Mouse (Mus musculus) activated CD4-positive, CD25-positive, alpha-beta regulatory T cell, adult 4 months (primary cell): ENCODE data around the gene Olfr765. TPM values are rescaled to one million over a fixed set of nuclear protein-coding genes. Genes with fewer than 3 reads are reported as not detected.
"Not testable (repeated sequence)": the region's sequence is repeated elsewhere in the genome, so short reads cannot be mapped to it uniquely, and the experiment has no call there.

Experiments used
- ATAC-seq: one replicate; pipeline ENCODE4 v1.8.0; 2017
- polyA plus RNA-seq, 2 experiments: library from polyadenylated mRNA; unstranded; fragments of 100-300 nt; shearing (Covaris generic); gene quantifications; one replicate each; pipeline ENCODE4 v1.2.1; 2017

Gene Olfr765
- polyA plus RNA-seq = not detected

DNA sequence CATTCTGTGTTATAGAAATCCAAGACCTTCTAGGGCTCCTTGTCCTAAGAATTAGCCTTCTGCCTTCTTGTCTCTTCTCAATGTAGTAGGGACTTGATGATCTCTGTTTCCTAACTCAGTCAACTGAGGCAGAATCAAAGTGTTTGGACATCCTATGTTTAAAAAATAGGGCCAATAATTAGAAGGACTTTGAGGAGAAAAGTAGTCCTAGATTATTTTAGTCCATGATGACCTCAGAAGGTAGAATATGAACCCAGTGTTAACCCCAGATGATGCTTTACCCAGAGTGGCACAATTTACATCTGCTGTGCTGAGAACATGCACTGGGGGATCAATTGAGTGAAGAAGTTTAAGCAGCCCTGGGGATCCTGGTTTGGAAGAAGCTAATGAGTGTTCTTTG is at the start of gene Olfr765:
Gene Olfr765 (minus strand): TSS at position 101 of the 400 bp plus-strand sequence.
- not testable (repeated sequence) for ATAC-seq

DNA sequence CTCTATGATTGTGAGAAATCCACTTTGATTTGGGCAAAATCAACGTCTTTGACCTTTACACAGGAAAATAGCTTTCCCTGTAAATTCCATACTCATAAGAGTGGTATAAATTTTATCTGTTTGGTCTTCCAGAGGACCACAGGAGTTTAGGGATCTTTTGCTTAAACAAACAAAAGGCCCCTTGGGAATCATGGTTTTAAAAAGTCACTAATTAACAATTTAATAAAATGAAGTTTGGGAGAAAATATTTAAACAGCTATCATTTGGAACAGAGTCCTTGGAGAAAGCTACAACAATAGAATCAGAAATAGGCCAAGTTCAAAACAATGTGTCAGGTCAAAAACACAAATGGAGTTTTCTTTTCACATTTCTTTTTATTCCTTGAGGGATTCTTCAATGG is 49.5 kb upstream of the Olfr765 start, which contains the start of gene Olfr768:
Gene Olfr768 (minus strand): TSS at position 101 of the 400 bp plus-strand sequence.
- no peak for ATAC-seq

DNA sequence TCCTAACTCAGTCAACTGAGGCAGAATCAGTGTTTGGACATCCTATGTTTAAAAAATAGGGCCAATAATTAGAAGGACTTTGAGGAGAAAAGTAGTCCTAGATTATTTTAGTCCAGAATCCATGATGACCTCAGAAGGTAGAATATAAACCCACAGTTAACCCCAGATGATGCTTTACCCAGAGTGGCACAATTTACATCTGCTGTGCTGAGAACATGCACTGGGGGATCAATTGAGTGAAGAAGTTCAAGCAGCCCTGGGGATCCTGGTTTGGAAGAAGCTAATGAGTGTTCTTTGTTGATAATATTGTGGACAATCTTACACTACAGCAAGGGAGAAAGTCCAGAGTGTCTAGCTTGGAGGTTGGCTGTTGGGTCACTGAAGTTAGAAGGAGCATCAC is 33.0 kb upstream of the Olfr765 start, which contains the start of gene Olfr767:
Gene Olfr767 (minus strand): TSS at position 101 of the 400 bp plus-strand sequence.
- not testable (repeated sequence) for ATAC-seq

DNA sequence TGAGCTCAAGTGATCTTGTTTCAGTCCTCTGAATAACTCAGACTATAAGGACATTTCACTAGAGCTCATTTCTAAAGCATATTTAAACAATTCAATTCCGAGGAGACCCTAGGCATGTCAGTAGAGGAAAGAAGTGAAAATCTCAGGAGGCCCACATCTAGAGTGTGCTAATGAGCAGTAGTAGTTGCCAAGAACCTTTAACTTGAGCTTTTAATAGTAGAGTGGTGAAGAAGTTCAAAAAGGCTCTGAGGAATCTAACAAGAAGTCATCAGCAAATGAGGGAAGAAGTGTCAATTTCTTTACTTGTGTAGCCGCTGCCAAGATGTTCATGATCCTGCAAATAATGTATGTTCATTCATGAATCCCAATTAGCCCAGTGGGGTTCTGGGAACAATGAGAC is 19.1 kb upstream of the Olfr765 start, which contains the start of gene Olfr766-ps1:
Gene Olfr766-ps1 (minus strand): TSS at position 101 of the 400 bp plus-strand sequence.
- no peak for ATAC-seq

DNA sequence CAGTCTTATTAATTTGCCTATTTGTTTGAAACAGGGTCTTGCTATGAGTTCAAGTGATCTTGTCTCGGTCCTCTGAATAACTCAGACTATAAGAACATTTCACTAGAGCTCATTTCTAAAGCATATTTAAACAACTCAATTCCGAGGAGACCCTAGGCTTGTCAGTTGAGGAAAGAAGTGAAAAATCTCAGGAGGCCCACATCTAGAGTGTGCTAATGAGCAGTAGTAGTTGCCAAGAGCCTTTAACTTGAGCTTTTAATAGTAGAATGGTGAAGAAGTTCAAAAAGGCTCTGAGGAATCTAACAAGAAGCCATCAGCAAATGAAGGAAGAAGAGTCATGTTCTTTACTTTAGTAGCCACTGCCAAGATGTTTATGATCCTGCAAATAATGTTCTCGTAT is 10.0 kb downstream of the Olfr765 start, which contains the start of gene Olfr764-ps1:
Gene Olfr764-ps1 (minus strand): TSS at position 101 of the 400 bp plus-strand sequence.
- ATAC-seq = no peak

DNA sequence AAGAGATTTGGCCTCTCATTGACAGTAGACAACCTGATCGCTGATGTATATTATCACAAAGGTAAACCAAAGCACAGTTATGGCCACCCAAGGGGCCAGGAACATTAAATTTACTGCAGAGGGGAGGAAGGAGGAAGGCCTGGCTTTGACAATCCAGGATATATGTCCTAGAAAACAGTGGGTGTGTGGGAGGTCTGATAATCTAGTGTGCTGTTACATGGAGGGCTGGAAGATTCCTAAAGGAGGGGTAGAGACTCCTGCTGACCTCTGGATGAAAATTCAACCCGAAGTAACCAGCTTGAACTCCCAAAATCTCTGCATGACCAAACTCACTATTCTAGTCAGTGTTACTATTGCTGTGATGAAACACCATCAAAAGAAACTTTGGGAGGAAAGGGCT is 21.5 kb downstream of the Olfr765 start:
- ATAC-seq = no peak

DNA sequence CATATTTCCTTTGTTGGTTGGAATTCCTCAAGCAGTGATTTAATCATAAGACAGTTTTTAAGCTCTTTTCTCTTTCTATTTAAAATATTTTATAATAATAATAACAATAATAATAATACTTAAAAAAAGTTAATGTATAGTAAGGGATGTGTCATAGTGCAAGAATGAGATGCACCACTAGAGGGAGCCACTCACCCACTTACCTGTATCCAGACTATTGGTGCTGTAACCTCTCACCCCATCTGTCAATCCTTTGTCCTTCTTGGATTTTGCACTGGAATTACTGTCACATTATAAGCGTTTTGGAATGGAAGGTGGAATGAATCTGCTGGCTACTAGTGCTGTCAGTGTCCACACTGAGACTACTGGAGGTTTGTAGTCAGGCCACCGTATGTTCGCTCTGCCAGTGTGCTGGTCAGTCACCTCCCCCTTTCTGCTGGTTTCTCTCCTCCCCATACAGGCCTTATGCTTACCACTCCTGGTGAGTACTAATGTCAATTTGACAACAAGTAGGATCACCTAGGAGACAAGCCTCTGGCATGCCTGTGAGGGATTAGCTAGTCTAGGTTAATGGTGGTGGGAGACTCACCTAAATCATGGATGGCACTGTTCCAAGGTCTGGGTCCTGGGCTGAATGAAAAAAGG is 23.7 kb downstream of the Olfr765 start:
- ATAC-seq = no peak

DNA sequence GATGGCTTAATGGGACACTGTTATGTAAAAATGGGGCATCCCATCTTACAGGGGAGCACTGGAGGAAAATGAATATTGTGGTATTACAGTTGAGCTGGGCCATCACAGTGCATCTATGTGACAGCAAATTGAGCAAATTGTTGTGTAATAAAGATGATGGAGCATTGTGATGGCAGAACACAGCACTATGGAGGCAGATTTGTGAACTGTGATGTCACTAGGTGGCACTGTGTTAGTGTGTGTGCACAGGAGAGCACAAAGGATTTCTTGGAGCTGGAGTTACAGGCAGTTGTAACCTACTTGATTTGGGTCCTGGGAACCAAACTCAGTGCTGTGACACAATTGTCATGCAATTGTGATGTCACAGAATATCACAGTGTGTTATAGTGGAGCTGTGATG is 26.5 kb downstream of the Olfr765 start:
- ATAC-seq = no peak

DNA sequence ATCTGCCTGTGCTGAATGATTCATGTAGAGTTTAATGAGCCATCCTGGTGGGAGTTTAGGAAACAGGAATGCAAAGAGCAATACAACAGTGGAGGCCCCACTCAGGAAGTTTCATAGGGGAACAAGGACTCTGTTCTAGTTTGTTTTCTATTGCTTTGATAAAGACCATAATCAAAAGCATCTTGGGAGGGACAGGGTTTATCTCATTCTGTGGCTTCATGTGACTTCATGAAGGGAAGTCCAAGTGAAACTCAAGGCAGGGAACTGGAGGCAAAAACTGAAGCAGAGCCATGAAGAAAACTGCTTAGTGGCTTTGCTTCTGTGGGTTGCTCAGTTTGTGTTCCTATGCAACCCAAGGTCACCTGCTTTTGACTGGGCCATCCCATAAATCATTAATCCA is 35.3 kb downstream of the Olfr765 start:
- no peak for ATAC-seq

DNA sequence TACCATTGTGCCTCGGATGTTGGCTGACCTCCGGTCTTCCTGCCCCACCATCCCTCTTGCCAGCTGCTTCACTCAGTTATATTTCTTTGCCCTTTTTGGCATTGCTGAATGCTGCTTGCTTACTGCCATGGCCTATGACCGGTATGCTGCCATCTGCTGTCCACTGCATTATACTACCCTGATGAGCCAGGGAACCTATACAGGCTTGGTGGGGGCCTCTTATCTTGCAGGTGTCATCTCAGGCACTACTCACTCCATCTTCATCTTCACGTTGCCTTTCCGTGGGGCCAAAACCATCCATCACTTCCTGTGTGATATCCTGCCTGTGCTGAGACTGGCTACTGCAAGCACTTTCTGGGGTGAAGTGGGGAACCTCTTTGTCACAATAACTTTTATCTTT is 38.3 kb downstream of the Olfr765 start:
- ATAC-seq = peak; percentile 77

DNA sequence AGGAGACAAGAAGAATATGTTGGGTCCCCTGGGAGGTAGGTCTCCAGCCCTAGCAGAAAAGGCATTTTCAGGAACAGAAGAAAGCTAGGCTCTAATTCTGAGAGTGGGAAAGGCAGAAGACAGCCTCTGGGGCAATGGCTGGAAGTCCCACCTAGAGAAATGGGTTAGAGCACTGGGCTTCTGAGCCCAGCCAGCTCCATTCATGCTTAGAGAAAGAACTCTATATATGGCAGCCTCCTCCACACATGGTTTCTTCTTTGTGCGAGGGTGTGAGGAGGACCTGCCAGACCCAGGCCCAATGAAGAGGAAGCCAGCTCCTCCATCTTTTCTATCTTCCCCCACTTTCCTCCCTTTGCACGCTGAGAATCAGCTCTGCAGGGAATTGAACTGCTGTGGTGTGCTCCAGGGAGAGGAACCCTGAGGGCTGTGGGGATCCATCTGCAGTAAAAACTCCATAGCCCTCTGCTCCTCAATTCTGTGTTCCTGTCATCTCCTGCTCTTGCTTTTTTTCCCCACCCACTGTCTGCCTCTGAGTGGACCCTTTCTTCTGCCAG is 39.4 kb downstream of the Olfr765 start, which contains the start of gene Olfr763:
Gene Olfr763 (plus strand): TSS at position 504 of the 554 bp plus-strand sequence.
- ATAC-seq = no peak

DNA sequence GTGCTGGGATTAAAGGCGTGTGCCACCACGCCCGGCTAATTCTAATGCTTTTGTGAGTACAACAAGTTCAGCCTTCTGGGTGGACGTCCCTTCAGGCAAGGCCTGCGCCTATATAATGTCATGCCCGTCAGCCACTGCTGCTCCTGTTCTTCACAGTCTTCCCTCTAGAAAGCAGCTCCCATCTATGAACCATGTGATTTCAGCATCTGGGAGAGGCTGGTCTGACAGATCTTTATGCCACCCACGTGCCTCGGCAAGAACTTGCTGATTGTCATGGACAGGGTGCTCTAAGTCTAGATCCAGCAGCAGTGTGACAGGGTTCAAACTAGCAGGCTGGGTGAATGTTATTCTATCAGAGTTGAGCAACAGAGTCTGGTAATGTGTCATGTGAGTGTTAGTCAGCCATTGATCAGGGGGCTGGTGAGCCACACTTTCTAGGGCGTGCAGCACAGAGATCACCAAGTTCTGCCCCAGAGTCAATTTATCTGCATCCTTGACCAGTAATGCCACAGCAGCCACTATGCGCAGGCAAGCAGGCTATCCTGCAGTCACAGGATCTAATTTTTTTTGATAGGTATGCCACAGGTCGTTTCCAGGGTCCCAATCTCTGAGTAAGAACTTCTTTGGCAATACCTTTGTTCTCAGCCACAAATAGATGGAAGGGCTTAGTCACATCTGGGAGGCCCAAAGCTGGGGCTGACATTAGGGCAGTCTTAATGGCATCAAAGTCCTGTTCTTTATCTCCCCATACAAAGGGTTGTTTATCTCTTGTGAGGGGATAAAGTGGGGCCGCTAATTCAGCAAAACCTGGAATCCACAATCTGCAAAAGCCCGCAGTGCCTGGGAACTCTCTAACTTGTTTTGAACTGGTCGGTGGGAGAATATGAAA is 45.5 kb downstream of the Olfr765 start:
- ATAC-seq = no peak

DNA sequence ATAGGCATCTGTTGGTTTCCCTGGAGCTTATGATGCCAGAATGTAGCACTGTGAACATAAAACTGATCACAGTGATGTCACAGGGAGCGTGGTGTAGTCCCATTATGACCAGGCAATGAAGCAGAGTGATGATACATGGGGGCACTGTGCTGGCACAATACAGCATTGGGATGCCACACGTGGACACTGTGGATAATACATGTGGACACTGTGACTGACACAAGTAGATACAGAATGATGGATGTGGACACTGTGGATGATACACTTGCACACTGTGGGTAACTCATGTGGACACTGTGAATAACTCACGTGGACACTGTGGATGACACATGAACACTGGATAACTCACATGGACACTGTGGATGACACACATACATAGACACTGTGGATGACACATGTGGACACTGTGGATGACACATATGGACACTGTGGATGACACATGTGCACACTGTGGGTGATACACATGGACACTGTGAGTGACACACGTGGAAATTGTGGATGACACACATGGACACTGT is 53.2 kb downstream of the Olfr765 start:
- no peak for ATAC-seq

DNA sequence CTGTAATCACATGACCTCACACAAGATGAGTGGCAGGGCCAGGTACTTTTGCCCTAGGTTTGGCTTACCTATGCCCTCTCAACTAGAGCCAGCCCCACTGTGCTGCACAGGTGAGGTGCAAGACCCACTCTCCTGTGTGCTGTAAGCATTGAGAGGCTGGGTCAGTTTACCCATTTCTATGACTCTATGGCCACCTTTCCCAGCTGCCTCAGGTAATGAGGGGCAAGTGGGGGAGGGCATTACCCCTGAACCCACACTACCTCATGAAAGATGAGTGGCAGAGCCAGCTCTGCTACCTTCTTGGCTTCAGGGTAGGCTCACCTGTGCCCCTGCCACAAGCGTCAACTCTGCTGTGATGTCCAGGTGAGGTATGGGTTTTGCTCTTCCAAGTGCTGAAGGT is 54.0 kb downstream of the Olfr765 start:
- no peak for ATAC-seq

Other genes starting within 250 kb of the Olfr765 start
- 10 to 100 TPM; 54.4 to 68.5 TPM for gene Dnajc14, start 245.9 kb downstream of the Olfr765 start, polyA plus RNA-seq
- gene Tmem198b, start 245.6 kb downstream of the Olfr765 start, polyA plus RNA-seq = 1 to 10 TPM; 3.3 to 3.4 TPM
- 100 to 1,000 TPM; 192 to 229 TPM for gene Sarnp, start 232.7 kb downstream of the Olfr765 start, polyA plus RNA-seq
- gene Ormdl2, start 228.4 kb downstream of the Olfr765 start, polyA plus RNA-seq = 10 to 100 TPM; 75.6 to 87.1 TPM
- 1 to 10 TPM; 5.0 to 5.6 TPM for gene Gdf11, start 158.3 kb downstream of the Olfr765 start, polyA plus RNA-seq
- under 1 TPM; 0.69 to 0.92 TPM for gene Cd63, start 149.0 kb downstream of the Olfr765 start, polyA plus RNA-seq
- gene Rdh5, start 127.1 kb downstream of the Olfr765 start, polyA plus RNA-seq = 1 to 10 TPM; 5.7 to 8.9 TPM
- 100 to 1,000 TPM; 218 to 252 TPM for gene Bloc1s1, start 126.0 kb downstream of the Olfr765 start, polyA plus RNA-seq
- 1 to 10 TPM; 2.9 to 6.1 TPM for gene Itga7, start 116.2 kb downstream of the Olfr765 start, polyA plus RNA-seq
- gene Mettl7b, start 89.0 kb downstream of the Olfr765 start, polyA plus RNA-seq = not detected
- not detected for gene Olfr9, start 60.6 kb downstream of the Olfr765 start, polyA plus RNA-seq
- not detected for gene Olfr763, start 39.2 kb downstream of the Olfr765 start, polyA plus RNA-seq
- not detected for gene Olfr764-ps1, start 10.1 kb downstream of the Olfr765 start, polyA plus RNA-seq
- not detected for gene Olfr766-ps1, start 19.0 kb upstream of the Olfr765 start, polyA plus RNA-seq
- under 1 TPM in 1 of 2 experiments, not detected in 1; 0.09 TPM for gene Olfr767, start 32.9 kb upstream of the Olfr765 start, polyA plus RNA-seq
- not detected for gene Olfr768, start 49.4 kb upstream of the Olfr765 start, polyA plus RNA-seq
- under 1 TPM in 1 of 2 experiments, not detected in 1; 0.21 TPM for gene Olfr769, start 67.9 kb upstream of the Olfr765 start, polyA plus RNA-seq
- gene Olfr770, start 89.0 kb upstream of the Olfr765 start, polyA plus RNA-seq = not detected
- not detected for gene Olfr771, start 114.8 kb upstream of the Olfr765 start, polyA plus RNA-seq
- not detected for gene Olfr772, start 127.9 kb upstream of the Olfr765 start, polyA plus RNA-seq
- not detected for gene Olfr773, start 137.4 kb upstream of the Olfr765 start, polyA plus RNA-seq
- gene Olfr774, start 186.2 kb upstream of the Olfr765 start, polyA plus RNA-seq = not detected
- gene Olfr775, start 198.4 kb upstream of the Olfr765 start, polyA plus RNA-seq = not detected
- gene Olfr776, start 209.1 kb upstream of the Olfr765 start, polyA plus RNA-seq = not detected
- not detected for gene Olfr777, start 221.5 kb upstream of the Olfr765 start, polyA plus RNA-seq